Mouse (Mus musculus) G1E (cell line): ENCODE measurements at regions not wholly inside any gene's neighbourhood (a gene's known extent, or its start where the extent isn't known, plus 50 kb on each side); places are given as distances from the start of the nearest gene placed in this dataset.

Experiments used
- CTCF ChIP-seq: IDR thresholded peaks from 2 replicates; pipeline ENCODE4 v1.5.1; 2012; ENCODE audit warnings: low read depth, low read length, inconsistent platforms, mixed read lengths
- GATA1 ChIP-seq: IDR thresholded peaks from 2 replicates; pipeline ENCODE4 v1.6.1; 2012; ENCODE audit warnings: borderline replicate concordance, low read length, inconsistent platforms, mixed read lengths
- GATA2 ChIP-seq: IDR thresholded peaks from 2 replicates; pipeline ENCODE4 v1.6.1; 2012; ENCODE audit warnings: low read depth, low read length, inconsistent platforms, borderline replicate concordance
- TAL1 ChIP-seq: conservative IDR thresholded peaks from 2 replicates; pipeline ENCODE4 v1.6.1; 2012; ENCODE audit warnings: low read depth, low read length, inconsistent platforms, mixed read lengths

DNA sequence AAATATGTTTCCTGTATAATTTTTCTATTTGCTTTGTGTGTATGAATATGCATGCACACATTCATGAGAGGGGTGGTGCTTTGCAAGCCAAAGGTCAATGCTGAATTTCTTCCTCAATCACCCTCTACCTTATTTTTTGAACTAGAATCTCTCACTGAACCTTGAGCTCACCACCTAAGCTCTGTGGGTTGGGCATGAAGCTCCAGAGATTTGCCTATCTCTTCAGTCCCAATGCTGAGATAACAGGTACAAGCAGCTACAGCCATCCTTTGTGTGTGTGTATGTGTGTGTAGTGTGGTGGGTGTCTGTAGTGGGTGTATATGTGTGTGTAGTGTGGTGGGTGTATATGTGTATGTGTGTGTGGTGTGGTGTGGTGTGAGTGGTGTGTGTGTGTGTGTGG lies 295.7 kb upstream of the Cited2 start:
- TF ChIP-seq CTCF (no peak), TAL1 (no peak), GATA1 (no peak), GATA2 (no peak)
